Mouse (Mus musculus): ENCODE measurements around the gene Abhd17c.

- TF ChIP-seq GATA1 (IDR thresholded peaks at IDR 0.05; ENCODE audit: borderline replicate concordance, low read length): no peak
- no peak for TF ChIP-seq FLI1 (IDR thresholded peaks at IDR 0.05; ENCODE audit: low read length)
These were observed 13.2 kb upstream of the Abhd17c start for GRCm38 (mm10) chr7:84164880-84165279.
